Mouse (Mus musculus): ENCODE data around the gene Zfpm1. TPM values are rescaled to one million over a fixed set of nuclear protein-coding genes. Genes with fewer than 3 reads are reported as not detected.

Zfpm1 gene
- polyA plus RNA-seq, 1 experiment from 2014 or later: 2.1 TPM

DNA sequence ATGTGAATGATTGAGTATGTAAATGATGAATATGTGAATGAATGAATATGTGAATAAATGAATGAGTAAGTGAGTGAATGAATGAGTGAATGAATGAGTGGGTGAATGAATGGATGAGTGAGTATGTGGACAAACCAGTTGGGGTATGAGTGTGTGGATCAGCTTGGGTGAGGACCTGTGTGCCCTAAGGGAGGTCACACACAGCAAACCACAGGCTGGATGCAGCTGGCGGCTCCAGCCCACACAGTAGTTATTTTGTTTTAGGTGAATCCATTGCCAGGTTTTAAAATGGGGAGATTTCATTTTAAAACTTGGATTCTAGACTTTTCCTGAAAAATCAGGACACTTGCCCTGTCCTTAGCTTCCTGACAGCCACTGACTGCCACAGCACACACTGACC is 30.2 kb upstream of the Zfpm1 start:
- Histone ChIP-seq H3K9me3 (replicated peaks; ENCODE audit: control insufficient read depth, low read length) (no peaks in the 10 kb centered on the region), H3K27me3 (ENCODE audit: control insufficient read depth, insufficient read depth, low read length) (peaks cover 9% of the 10 kb centered on the region; the same call in 1 of the 2 replicates), H3K4me3 (replicated peaks; ENCODE audit: low read length) (no peak overlapping the region), H3K27ac (ENCODE audit: low read length) (no peak overlapping the region), H3K36me3 (ENCODE audit: control insufficient read depth, insufficient read depth, low read length) (no peaks in the 10 kb centered on the region), H3K4me1 (ENCODE audit: control insufficient read depth, insufficient read depth, low read length) (peaks cover under 1% of the 10 kb centered on the region; the same call in 1 of the 2 replicates), H3K9ac (ENCODE audit: low read length) (no peak overlapping the region), H3K4me2 (ENCODE audit: low read depth, low read length) (no peak overlapping the region)
- WGBS: 86% methylated on average over 1 of the region's 1 CpGs
- no peak for ATAC-seq (ENCODE audit: insufficient read depth, low FRiP score)

DNA sequence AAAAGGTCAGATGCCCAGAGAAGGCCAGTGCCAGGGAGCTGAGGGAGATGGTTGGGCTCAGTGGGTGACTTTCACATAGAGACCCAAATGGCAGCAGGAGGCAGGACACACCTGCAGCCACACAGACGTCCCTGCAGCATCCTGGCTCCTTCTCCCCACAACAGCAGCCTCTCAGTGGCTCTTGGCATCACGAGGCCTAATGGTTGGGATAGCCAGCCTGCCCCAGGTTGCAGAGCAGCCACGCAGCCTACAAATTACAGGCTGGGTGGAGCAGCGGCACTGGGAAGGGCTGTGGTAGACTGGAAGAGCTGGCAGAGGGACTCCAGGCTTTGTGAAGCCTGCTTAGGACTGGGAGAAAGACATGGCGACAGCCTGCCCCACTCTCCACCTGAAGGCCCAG is 29.6 kb upstream of the Zfpm1 start:
- WGBS: 54% methylated on average over 5 of the region's 5 CpGs
- Histone ChIP-seq H3K9ac (ENCODE audit: low read length) (no peak overlapping the region), H3K4me3 (replicated peaks; ENCODE audit: low read length) (no peak overlapping the region), H3K27me3 (ENCODE audit: control insufficient read depth, insufficient read depth, low read length) (peaks cover 9% of the 10 kb centered on the region; the same call in 1 of the 2 replicates), H3K4me2 (ENCODE audit: low read depth, low read length) (no peak overlapping the region), H3K27ac (ENCODE audit: low read length) (no peak overlapping the region), H3K4me1 (ENCODE audit: control insufficient read depth, insufficient read depth, low read length) (no peaks in the 10 kb centered on the region), H3K36me3 (ENCODE audit: control insufficient read depth, insufficient read depth, low read length) (no peaks in the 10 kb centered on the region), H3K9me3 (replicated peaks; ENCODE audit: control insufficient read depth, low read length) (no peaks in the 10 kb centered on the region)
- no peak for ATAC-seq (ENCODE audit: insufficient read depth, low FRiP score)

DNA sequence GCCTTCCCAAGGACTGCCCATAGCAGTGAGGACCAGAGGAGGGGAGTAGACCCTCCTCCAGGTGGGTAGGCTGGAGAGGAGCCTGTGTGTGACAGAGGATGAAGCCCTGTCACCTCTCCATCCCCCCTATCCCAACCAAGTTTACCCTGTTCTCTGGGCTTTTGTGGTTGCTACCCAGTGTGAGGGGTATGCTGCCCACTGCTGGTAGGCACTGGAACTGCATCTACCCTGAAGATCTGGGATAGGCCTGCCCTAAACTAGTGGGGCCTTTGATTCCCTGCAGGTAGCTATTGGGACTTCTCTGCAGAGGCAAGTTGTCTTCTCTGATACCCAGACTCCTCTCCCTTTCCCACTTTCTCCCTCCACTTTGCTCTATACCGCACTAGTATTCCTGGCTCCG is 22.6 kb upstream of the Zfpm1 start:
- H3K4me2 ChIP-seq (ENCODE audit: low read depth, low read length): no peak overlapping the region
- ATAC-seq (ENCODE audit: insufficient read depth, low FRiP score): 0 out of 2 replicates have a peak, but pooled peaks have one; percentile 7
- WGBS: 77% methylated on average over 2 of the region's 2 CpGs

DNA sequence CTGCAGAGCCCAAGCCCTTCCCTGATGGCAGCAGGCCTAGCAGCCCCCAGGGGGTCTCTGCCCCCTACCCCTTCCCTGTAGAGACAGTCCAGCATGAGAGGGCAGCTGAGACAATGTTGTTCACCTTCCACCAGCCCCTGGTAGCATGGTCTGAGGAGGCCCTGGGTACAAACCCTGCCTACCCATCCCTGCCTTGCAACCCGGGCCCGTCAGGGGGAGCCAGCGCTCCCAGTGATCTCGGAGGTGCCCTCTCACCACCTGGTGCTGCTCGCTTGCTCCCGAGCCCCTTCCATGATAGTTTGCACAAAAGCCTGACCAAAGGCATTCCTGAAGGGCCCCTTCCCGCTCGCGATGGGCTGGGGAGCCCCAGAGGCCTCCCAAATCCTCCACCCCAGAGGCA is 21.2 kb upstream of the Zfpm1 start:
- Histone ChIP-seq H3K4me2 (ENCODE audit: low read depth, low read length) (no peak overlapping the region), H3K36me3 (ENCODE audit: control insufficient read depth, insufficient read depth, low read length) (no peaks in the 10 kb centered on the region), H3K27ac (ENCODE audit: low read length) (no peak overlapping the region), H3K9ac (ENCODE audit: low read length) (no peak overlapping the region), H3K4me3 (replicated peaks; ENCODE audit: low read length) (no peak overlapping the region), H3K9me3 (replicated peaks; ENCODE audit: control insufficient read depth, low read length) (no peaks in the 10 kb centered on the region), H3K27me3 (ENCODE audit: control insufficient read depth, insufficient read depth, low read length) (no peaks in the 10 kb centered on the region), H3K4me1 (ENCODE audit: control insufficient read depth, insufficient read depth, low read length) (no peaks in the 10 kb centered on the region)
- no peak for ATAC-seq (ENCODE audit: insufficient read depth, low FRiP score)
- WGBS: 55% methylated on average over 9 of the region's 9 CpGs

More for the DNA sequence above, 22.6 kb upstream of the Zfpm1 start:
- no peaks in the 10 kb centered on the region for H3K4me1 ChIP-seq (ENCODE audit: control insufficient read depth, insufficient read depth, low read length)
- H3K27ac ChIP-seq (ENCODE audit: low read length): no peak overlapping the region
- H3K4me3 ChIP-seq (replicated peaks; ENCODE audit: low read length): no peak overlapping the region
- no peak overlapping the region for H3K9ac ChIP-seq (ENCODE audit: low read length)
- H3K27me3 ChIP-seq (ENCODE audit: control insufficient read depth, insufficient read depth, low read length): peaks cover 9% of the 10 kb centered on the region; the same call in 1 of the 2 replicates
- no peaks in the 10 kb centered on the region for H3K9me3 ChIP-seq (replicated peaks; ENCODE audit: control insufficient read depth, low read length)
- no peaks in the 10 kb centered on the region for H3K36me3 ChIP-seq (ENCODE audit: control insufficient read depth, insufficient read depth, low read length)

DNA sequence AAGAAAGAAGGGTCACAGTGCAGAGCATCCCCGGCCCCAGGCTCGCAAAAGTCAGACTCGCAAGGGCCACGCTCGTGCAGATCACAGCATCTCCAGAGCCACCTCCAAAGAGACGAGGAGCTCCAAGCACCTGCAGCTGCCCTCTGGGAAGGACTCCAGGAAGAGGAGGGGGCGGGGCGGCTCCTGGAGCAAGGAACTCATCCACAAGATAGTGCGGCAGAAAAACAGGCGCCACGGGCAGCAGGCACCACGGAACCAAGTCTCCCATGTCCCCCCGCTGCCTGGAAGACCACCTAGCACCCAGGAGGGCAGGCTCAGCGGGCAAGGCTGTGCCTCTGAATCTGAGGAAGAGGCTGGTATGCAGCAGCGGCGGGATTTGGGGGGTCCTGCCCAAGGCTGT is 19.1 kb upstream of the Zfpm1 start:
- ATAC-seq (ENCODE audit: insufficient read depth, low FRiP score): no peak
- Histone ChIP-seq H3K9ac (ENCODE audit: low read length) (no peak overlapping the region), H3K9me3 (replicated peaks; ENCODE audit: control insufficient read depth, low read length) (no peaks in the 10 kb centered on the region), H3K4me3 (replicated peaks; ENCODE audit: low read length) (no peak overlapping the region), H3K4me1 (ENCODE audit: control insufficient read depth, insufficient read depth, low read length) (no peaks in the 10 kb centered on the region), H3K36me3 (ENCODE audit: control insufficient read depth, insufficient read depth, low read length) (no peaks in the 10 kb centered on the region), H3K27me3 (ENCODE audit: control insufficient read depth, insufficient read depth, low read length) (no peaks in the 10 kb centered on the region), H3K27ac (ENCODE audit: low read length) (no peak overlapping the region), H3K4me2 (ENCODE audit: low read depth, low read length) (no peak overlapping the region)
- 64% methylated on average over 16 of the region's 16 CpGs for WGBS

DNA sequence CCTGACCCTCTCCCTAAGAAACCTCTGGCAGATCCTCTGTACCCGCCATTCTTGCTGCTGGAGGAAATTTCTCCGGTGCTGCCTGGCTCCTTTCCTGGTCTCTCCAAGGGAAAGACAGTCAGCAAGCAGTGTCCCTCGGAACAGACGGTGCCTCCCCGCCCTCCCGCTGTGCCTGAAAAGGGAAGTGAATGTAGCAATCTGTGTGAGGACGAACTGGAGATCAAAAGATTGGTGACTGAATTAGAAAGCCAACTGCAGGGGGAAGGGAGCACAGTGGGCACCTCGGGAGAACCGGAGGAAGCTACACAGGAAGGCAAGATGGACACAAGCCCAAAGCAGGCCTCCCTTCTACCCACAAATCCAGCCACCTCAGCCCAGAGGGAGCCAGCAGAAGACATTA is 17.7 kb upstream of the Zfpm1 start:
- no peak overlapping the region for H3K9ac ChIP-seq (ENCODE audit: low read length)
- no peak overlapping the region for H3K27ac ChIP-seq (ENCODE audit: low read length)
- peaks cover 5% of the 10 kb centered on the region; the same call in 1 of the 2 replicates for H3K4me1 ChIP-seq (ENCODE audit: control insufficient read depth, insufficient read depth, low read length)
- no peaks in the 10 kb centered on the region for H3K9me3 ChIP-seq (replicated peaks; ENCODE audit: control insufficient read depth, low read length)
- H3K4me2 ChIP-seq (ENCODE audit: low read depth, low read length): no peak overlapping the region
- no peaks in the 10 kb centered on the region for H3K36me3 ChIP-seq (ENCODE audit: control insufficient read depth, insufficient read depth, low read length)
- H3K27me3 ChIP-seq (ENCODE audit: control insufficient read depth, insufficient read depth, low read length): no peaks in the 10 kb centered on the region
- WGBS: 47% methylated on average over 9 of the region's 9 CpGs
- H3K4me3 ChIP-seq (replicated peaks; ENCODE audit: low read length): no peak overlapping the region
- no peak for ATAC-seq (ENCODE audit: insufficient read depth, low FRiP score)

DNA sequence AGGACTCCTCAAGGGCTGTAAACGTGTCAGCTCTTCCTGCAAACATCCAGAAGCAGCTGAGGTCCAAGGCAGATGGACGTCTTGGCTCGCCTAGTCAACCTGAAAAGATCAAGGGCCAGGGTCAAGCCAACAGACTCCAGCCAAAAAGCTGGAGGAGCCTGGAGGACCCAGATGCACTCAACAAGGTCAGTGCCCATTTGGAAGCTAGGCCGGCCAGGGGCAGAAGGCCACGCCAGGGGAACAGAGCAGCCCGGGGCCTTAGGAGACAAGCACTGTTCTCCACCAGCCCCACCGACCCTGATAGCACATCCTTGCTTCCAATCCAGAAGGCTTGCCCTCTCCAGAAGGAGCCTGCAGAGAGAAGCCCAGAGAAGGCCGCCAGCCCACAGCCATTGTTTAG is 16.4 kb upstream of the Zfpm1 start:
- no peaks in the 10 kb centered on the region for H3K36me3 ChIP-seq (ENCODE audit: control insufficient read depth, insufficient read depth, low read length)
- no peaks in the 10 kb centered on the region for H3K27me3 ChIP-seq (ENCODE audit: control insufficient read depth, insufficient read depth, low read length)
- H3K4me3 ChIP-seq (replicated peaks; ENCODE audit: low read length): no peak overlapping the region
- WGBS: 83% methylated on average over 8 of the region's 8 CpGs
- H3K27ac ChIP-seq (ENCODE audit: low read length): no peak overlapping the region
- H3K9ac ChIP-seq (ENCODE audit: low read length): no peak overlapping the region
- no peak overlapping the region for H3K4me2 ChIP-seq (ENCODE audit: low read depth, low read length)
- no peaks in the 10 kb centered on the region for H3K9me3 ChIP-seq (replicated peaks; ENCODE audit: control insufficient read depth, low read length)
- peaks cover 5% of the 10 kb centered on the region; the same call in 1 of the 2 replicates for H3K4me1 ChIP-seq (ENCODE audit: control insufficient read depth, insufficient read depth, low read length)
- no peak for ATAC-seq (ENCODE audit: insufficient read depth, low FRiP score)

DNA sequence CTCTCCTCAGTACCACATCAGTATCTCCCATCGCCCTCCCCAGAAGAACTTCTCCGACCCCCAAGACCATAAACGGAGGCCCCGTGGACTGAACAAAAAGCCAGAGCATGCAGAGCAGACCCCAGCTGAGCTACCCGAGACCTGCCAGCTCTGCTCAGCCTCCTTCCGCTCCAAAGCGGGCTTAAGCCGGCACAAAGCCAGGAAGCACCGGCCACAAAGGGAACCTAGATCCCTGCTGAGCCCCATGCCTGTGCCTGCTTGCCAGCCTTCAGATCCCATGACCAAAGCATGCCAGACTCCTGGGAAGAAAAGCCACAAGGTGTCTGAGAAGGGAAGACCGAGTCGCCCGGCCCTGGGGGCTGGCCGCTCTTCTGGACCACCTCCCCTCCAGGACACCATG is 15.1 kb upstream of the Zfpm1 start:
- Histone ChIP-seq H3K36me3 (ENCODE audit: control insufficient read depth, insufficient read depth, low read length) (no peaks in the 10 kb centered on the region), H3K27me3 (ENCODE audit: control insufficient read depth, insufficient read depth, low read length) (no peaks in the 10 kb centered on the region; the same call in 1 of the 2 replicates), H3K4me2 (ENCODE audit: low read depth, low read length) (no peak overlapping the region), H3K9ac (ENCODE audit: low read length) (no peak overlapping the region), H3K9me3 (replicated peaks; ENCODE audit: control insufficient read depth, low read length) (no peaks in the 10 kb centered on the region), H3K27ac (ENCODE audit: low read length) (no peak overlapping the region), H3K4me3 (replicated peaks; ENCODE audit: low read length) (no peak overlapping the region), H3K4me1 (ENCODE audit: control insufficient read depth, insufficient read depth, low read length) (peaks cover 5% of the 10 kb centered on the region; the same call in 1 of the 2 replicates)
- ATAC-seq (ENCODE audit: insufficient read depth, low FRiP score): no peak
- 59% methylated on average over 13 of the region's 13 CpGs for WGBS

DNA sequence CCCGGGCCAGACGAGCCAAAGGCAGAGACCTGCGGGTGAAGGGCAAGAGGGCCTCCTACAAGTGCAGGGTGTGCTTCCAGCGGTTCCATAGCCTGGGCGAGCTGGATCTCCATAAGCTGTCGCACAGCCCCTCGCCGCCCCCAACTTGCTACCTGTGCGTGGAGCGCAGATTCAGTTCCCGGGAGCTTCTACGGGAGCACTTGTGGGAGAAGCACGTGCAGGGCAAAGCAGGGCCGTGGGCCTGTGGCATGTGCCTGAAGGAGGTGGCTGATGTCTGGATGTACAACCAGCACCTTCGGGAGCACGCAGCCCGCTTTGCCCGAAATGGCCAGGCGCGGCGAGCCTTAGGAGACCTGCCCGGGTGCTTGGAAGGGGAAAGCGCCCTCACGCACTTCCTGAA is 13.1 kb upstream of the Zfpm1 start:
- H3K9ac ChIP-seq (ENCODE audit: low read length): peak overlapping the region; percentile 69

More for the DNA sequence above, 13.1 kb upstream of the Zfpm1 start:
- H3K4me1 ChIP-seq (ENCODE audit: control insufficient read depth, insufficient read depth, low read length): peaks cover 14% of the 10 kb centered on the region
- no peaks in the 10 kb centered on the region for H3K36me3 ChIP-seq (ENCODE audit: control insufficient read depth, insufficient read depth, low read length)
- H3K27me3 ChIP-seq (ENCODE audit: control insufficient read depth, insufficient read depth, low read length): no peaks in the 10 kb centered on the region; the same call in 1 of the 2 replicates
- H3K9me3 ChIP-seq (replicated peaks; ENCODE audit: control insufficient read depth, low read length): no peaks in the 10 kb centered on the region
- peak overlapping the region; percentile 79 for H3K4me2 ChIP-seq (ENCODE audit: low read depth, low read length)
- H3K4me3 ChIP-seq (replicated peaks; ENCODE audit: low read length): peak overlapping the region; percentile 50
- no peak overlapping the region for H3K27ac ChIP-seq (ENCODE audit: low read length)
- 58% methylated on average over 24 of the region's 24 CpGs for WGBS
- no peak for ATAC-seq (ENCODE audit: insufficient read depth, low FRiP score)

All from stomach, embryonic 16.5 days (tissue).